Mouse (Mus musculus): ENCODE data around the gene Sash1. TPM values are rescaled to one million over a fixed set of nuclear protein-coding genes. Genes with fewer than 3 reads are reported as not detected.
A peak's percentile ranks its signal among the peaks of the same experiment; 100 is the strongest.

The Sash1 gene
- 21.9 and 28.1 TPM in 2 replicates for total RNA-seq (2021)
- long read RNA-seq, partial matches to known transcripts = 1 of 4 reads
- long read RNA-seq, other reads (novel, unspliced or antisense) = 2 of 4 reads

DNA sequence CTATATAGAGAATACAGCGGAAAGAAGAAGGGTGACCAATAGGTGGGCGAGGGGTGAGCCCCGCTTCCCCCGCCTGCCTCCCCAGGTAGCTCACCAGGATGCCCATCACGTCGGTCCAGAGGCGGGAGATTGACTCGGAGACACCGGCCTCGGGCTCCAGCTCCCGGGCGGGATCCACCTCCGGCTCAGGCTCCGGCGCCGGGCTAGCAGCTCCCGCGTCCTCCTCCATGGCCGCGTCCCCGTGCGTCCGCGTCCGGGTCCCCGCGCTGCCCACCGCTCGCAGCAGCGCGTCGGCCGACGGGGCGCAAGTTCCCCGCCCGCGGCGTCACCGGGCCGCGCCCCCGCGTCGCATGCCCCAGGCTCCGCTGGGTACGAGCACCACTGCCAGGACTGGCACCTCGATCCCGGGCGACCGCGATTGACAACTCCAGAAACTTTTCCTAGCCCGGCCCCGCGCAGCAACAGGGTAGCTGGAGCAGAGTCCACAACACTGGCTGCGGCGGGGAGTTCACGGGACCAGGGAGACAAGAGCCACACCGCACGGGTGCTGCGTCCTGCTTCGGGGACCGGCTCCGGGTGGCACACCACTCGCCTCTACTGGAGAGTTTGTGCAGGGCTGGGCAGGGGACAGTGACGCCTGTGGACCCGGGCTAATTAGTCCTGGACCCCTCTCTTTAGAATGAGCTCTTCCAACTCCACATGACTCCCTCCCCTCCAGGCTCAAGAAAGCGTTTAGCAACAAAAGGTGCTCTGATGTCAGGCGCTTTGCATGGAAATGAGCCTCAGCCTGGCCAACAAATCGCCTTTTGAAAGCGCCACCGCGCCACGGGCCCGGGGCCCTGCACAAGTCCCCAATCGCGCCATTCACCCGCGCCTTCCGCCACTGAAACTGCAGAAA, at the start of gene Sash1:
TSS of gene Sash1 (minus strand) at position 441 of the 898 bp plus-strand sequence.
- DNase-seq = peak; percentile 90

- no peak for DNase-seq
Observed at GRCm38 (mm10) chr10:8935601-8936000, 49.7 kb upstream of the Sash1 start.

DNA sequence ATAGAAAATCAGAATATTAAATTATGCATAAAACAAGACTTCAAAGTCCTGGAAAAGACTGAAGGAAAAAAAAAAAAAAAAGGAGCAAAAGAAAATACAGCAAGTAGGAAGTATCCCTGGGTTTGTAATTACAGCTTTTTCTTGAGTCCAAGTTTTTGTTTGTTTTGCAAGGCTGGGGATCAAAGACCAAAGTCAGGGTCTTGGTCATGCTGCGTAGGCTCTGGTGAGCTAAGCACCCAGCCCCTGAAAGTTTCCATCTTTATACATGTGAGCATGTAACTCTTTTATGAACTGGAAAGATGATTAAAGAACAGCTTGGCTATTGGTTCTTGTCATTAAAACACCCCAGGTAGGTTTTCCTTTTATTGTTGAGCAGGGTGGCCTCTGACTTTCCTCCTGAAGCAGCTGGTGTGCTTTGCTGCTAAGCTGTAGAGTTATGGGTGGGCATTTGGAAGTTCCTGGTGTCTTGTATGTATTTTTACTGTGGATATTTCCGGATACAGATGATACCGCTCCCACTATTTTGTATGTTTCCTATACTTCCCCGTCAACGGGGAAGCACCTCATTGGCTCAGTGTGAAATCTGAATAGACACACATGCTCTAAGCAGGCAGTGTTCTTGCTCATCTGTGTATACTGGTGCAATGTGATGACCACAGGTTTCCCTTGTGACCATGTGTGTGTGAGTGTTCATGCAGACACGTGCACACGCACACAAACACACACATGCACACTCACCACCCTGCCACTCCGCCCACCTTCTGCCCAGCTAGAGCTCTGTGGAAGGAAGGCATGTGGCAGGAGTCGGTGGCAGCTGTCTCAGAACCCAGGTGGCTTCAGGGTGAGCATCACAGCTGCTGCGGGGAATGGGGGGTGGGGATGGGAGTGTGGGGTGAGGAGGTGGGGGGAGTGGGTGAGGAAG, 47.8 kb upstream of the Sash1 start:
- DNase-seq = no peak

DNA sequence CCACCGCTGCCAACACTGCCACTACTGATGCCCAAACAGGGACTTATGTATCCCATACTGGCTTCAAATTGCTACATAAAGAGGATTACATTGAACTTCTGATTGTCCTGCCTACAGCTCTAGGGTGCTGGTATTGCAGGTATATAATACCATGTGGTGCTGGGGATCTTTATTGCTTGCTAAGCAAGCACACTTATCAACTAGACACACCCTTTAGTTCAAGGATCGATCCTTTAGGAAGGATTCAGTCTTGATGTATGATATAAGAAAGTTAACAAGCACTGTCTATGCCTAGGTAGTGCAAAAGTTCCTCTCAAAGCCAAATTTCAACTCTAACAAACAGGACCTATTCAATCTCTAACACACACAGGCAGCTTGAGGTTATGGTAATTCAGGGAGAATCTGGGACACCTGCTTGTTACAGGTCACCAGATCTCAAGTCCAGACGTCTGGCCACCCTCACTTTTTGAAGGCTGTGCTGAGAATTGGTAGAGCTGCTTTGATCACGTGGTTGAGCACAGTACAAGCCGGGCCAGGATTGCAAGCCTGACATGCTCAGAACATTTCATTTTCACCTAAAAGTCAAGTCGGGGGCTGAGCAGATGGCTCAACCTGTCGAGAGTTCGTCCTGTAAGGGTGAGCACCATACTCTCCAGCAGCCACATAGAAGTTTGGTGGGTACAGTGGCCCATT, 45.8 kb upstream of the Sash1 start:
- DNase-seq = no peak

DNA sequence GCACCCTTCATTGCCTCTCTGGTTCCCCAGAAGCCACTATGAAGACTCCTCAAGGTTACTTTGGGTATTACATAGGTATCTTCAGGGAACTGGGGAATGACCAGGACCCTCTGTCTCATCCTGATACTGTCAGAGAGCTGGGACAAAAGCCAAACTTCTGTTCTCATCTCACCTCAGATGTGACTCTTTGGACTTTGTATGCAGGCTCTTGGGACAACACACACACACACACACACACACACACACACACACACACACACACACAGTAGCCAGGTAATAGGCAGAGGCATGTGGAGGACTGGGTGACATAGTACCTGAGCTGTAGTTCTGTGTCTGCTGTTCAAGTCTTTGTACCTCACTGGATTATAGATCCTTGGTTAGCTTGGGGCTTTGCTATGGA, 44.8 kb upstream of the Sash1 start:
- DNase-seq = no peak

DNA sequence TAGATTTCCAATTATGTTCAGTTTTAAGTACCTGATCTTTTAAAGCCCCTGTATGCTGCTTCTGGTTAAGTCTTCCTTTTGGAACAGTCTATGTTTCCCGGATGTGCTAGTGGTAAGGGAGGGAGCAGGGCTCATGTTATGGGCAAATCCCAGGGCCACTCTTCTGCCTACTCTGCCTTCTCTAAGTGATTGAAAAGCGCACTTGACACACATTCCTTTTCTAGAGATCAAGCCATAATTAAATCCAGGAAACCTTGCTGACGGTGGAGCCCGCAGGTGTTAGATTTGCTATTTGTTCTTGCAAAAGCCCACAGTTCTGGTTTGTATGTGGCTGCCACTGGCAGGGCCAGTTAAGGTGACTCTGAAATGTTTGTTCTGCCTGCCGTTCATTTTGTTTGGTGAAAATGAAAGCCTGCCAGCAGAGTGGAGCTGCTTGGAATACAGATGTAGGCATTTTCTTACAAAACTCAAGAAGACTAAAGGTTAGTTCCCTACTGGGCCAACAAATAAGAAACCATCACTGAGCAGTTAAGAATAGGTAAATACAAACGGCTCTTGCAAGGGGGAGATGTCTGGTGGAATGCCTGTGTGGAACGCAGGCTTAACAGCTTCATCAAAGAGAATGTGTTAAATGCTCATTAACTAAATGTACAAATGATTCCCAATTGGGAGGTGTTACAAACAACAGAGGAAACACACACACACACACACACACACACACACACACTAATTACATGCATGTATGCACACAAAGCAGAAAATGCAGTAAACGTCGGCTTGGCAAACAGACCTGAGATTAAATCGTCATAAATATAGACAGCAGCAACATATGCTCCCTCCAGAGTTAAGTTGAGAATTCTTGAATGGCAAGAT, 43.1 kb upstream of the Sash1 start:
- no peak for DNase-seq

GRCm38 (mm10) chr10:8928261-8928660, 42.4 kb upstream of the Sash1 start:
- no peak for DNase-seq

DNA sequence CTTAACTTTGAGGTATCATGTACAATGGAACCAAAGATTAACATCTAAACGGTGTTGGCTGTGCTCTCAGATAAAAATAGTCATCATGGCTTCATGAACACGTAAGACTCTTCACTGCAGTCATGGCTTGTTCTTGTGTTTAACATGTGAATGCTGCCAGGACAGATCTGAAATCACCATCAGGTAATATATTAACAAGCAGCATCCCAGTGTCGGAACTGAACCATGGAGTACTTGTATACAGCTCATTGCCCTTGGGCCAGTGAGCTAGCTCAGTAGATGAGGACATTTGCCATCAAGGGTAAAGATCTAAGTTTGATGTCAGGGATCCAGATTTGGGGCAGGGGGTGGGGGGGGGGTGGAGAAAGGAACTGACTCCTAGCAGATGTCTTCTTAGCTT, 41.0 kb upstream of the Sash1 start:
- no peak for DNase-seq

DNA sequence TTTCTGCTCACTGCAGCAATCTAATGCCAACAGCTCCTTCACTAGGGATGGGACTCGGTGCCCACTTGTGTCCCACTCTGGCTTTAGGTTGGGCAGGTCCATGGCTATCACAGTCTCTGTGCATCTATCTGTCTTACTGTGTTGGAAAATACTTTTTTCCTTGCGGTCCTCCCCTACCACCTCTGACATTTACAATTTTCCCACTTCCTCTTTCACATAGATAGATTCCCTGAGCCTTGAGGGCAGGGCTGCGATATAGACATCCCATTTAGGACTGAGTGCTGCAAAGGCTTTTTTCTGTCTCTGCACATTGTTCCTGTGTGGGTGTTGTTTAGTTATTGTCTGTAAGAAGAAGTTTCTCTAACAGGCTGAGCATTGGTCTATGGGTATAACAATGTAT, 40.4 kb upstream of the Sash1 start:
- no peak for DNase-seq

DNA sequence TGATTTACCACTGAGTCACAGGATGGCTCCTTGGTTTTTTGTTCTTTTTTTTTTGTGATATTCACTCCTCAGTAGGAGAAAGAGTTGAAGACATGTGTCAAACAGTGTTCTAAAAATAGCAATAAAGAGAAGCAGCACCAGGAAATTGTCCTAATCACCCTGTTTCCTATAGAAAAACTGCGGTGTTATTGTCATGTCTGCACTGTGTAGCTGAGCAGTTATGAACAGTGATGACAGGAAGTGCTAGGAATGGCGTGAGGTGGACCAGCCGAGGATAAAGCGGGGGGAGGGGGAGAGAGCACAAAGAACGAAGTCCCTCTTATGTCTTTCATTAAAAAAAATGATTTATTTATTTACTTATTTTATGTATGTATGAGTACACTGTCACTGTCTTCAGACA, 39.4 kb upstream of the Sash1 start:
- no peak for DNase-seq

DNA sequence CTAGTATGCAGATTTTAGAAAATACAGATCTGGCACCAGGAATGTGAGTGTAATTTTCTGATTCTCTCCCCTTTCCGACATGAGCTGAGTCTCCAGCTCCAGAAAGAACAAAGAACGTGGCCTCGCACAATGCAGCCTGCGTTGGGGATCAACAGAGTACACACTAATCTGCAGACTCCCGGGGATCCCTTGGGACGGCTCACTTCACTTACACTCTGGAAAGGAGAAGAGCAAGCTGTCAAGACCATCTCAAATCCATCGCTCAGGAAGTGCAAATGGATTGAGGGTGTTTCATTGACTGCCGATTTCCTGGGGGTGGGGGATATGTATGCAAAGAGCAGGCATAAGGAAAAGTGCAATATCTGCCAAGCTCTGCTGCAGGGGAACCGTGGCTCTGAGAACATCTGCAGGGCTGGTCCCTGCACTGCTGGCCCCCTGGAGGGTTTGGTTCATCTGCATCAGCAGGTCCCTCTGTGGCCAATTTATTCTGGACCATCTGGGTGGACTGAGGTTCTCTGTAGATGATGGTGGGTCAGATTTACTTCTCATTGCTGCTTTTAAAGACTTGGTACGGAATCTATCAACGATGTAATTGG, 35.3 kb upstream of the Sash1 start:
- no peak for DNase-seq

- no peak for DNase-seq
Observed at GRCm38 (mm10) chr10:8917798-8918197, 31.9 kb upstream of the Sash1 start.

DNA sequence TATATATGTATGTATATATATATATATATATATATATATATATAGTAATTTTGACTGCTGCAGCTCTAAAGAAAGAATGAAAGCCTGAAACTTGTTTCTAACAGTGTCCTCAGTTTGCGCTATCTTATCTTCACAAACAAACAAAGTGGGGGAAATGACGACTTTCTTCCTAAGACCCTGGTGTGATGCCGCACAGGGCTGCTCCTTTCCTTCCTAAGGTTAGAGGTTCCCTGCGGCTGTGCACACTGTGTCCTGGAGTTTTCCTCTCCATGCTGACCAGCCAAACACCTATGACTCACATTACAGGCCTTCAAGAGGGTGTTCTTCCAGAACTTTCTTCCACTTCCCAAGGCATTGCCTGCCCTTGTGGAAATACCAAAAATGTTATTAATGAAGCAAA, 31.5 kb upstream of the Sash1 start:
- peak; percentile 9 for DNase-seq

DNA sequence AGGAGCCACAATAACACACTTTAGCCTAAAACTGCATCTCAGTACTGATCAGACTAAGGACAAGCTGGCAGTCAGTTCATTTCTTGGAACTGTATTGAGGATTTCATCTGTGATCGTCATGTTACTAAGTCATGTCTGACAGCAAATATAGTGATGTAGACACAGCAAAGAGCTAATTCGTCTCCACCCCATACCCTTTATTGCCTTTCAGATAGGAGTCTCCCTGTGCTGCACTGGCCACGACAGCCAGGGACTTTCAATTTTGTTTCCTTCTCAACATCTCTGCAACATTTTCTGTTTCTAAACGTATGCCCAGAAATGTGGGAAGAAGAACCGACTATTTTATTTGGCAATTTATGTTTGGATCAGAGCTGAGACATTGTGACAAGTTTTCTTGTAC, 29.9 kb upstream of the Sash1 start:
- no peak for DNase-seq

- no peak for DNase-seq
Observed at GRCm38 (mm10) chr10:8913904-8914303, 28.0 kb upstream of the Sash1 start.

- DNase-seq = peak; percentile 39
Observed at GRCm38 (mm10) chr10:8912706-8913275, 26.9 kb upstream of the Sash1 start.

GRCm38 (mm10) chr10:8912213-8912612, 26.3 kb upstream of the Sash1 start:
- DNase-seq = no peak

GRCm38 (mm10) chr10:8910237-8910990, 24.5 kb upstream of the Sash1 start:
- no peak for DNase-seq

DNA sequence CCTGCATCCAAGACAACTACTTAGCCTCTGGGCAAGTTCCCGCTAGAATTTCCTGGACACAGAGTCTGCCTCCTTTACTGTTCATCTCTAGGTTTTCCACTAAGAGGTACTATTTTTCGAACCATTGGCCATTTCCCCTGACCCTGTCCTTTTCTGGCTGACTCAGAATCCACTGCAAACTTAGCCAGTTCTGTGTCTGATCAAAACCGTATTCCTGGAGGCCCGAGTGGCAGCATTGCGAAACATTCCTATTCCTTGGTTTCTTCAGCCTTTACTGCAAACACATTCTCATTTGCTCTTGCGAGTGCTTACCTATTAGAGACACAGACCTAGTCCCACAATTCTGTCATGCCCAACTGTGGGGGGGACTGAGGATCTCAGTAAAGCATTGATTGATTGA, 17.2 kb upstream of the Sash1 start:
- DNase-seq = no peak

GRCm38 (mm10) chr10:8902412-8902811, 16.5 kb upstream of the Sash1 start:
- DNase-seq = no peak
